Mouse (Mus musculus): ENCODE results near the gene Gm20773.
"Not testable (repeated sequence)": the region's sequence is repeated elsewhere in the genome, so short reads cannot be mapped to it uniquely, and the experiment has no call there.

GRCm38 (mm10) chrY:13493726-13494125 is at the start of gene Gm20773:
- TF ChIP-seq CTCF (conservative IDR thresholded peaks at IDR 0.05 in 1 of 2, IDR thresholded peaks at IDR 0.05 in 1 of 2; ENCODE audit: low read depth in 2 of 2, low read length in 2 of 2); POLR2A (IDR thresholded peaks at IDR 0.05; ENCODE audit: low read depth, low read length); ELF1 (IDR thresholded peaks at IDR 0.05; ENCODE audit: low read depth, low read length); KAT2A (IDR thresholded peaks at IDR 0.05; ENCODE audit: insufficient replicate concordance, low read length); MAZ (IDR thresholded peaks at IDR 0.05; ENCODE audit: low read depth, low read length); NELFE (IDR thresholded peaks at IDR 0.05; ENCODE audit: low read depth, low read length); MAX (IDR thresholded peaks at IDR 0.05; ENCODE audit: low read length); TCF12 (IDR thresholded peaks at IDR 0.05; ENCODE audit: low read depth, low read length); SIN3A (IDR thresholded peaks at IDR 0.05; ENCODE audit: low read length); EP300 (IDR thresholded peaks at IDR 0.05; ENCODE audit: low read length): not testable (repeated sequence)

Data from CH12.LX (cell line).